Mouse (Mus musculus) bone marrow macrophage, adult 2 months (primary cell): Measurements from ENCODE around the gene Sds. TPM values are rescaled to one million over a fixed set of nuclear protein-coding genes. Genes with fewer than 3 reads are reported as not detected.

ENCODE experiments used
- H3K27ac ChIP-seq: 2 replicates; pipeline ENCODE4 v1.5.1; 2012; ENCODE audit warnings: low read depth, low read length; ENCODE audit not compliant: insufficient read depth
- H3K4me1 ChIP-seq: 2 replicates; pipeline ENCODE4 v1.6.1; 2012; ENCODE audit warnings: low read length; ENCODE audit not compliant: control insufficient read depth, insufficient read depth
- H3K4me3 ChIP-seq: 2 replicates; pipeline ENCODE4 v1.5.1; 2012; ENCODE audit warnings: mild to moderate bottlenecking, low read length, moderate library complexity; ENCODE audit not compliant: insufficient read depth
- CTCF ChIP-seq: IDR thresholded peaks from 2 replicates; pipeline ENCODE4 v1.5.1; 2012; ENCODE audit warnings: low read depth, mild to moderate bottlenecking, low read length, moderate library complexity
- POLR2A ChIP-seq: IDR thresholded peaks from 2 replicates; pipeline ENCODE4 v1.6.1; 2012; ENCODE audit warnings: mild to moderate bottlenecking, low read depth, low read length, borderline replicate concordance
- polyA plus RNA-seq: library from polyadenylated mRNA; stranded (reverse); fragments of >200 nt; gene quantifications from 2 replicates; pipeline ENCODE4 v1.2.4, GENCODE M21; 2012; ENCODE audit not compliant: missing spikeins, insufficient read depth, insufficient read length

Gene Sds
- polyA plus RNA-seq, 1 experiment: not detected

GRCm38 (mm10) chr5:120439887-120440670 is 36.2 kb upstream of the Sds start:
- Histone ChIP-seq H3K27ac (no peak overlapping the region), H3K4me1 (peaks cover 10% of the 10 kb centered on the region), H3K4me3 (peak overlapping the region; percentile 2; the same call in 1 of the 2 replicates)
- TF ChIP-seq POLR2A (no peak), CTCF (no peak)

DNA sequence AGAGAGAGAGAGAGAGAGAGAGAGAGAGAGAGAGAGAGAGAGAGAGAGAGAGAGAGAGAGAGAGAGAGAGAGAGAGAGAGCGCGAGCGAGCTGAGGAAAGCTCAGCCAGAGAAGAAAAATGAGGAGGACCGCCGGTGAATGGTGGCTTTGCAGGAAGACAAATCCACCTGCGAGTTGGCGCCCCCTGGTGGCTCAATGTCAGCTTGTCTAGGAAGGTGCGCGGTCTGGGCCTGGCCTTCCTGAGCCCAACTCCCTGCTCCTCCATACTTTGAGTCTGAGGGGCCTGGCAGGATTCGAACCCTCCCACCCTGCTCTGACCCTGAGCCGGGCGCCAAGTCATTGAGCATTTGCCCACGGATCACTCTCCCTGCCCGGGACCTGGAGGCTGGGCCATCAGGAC is 35.6 kb upstream of the Sds start:
- TF ChIP-seq CTCF: peak; percentile 73
- TF ChIP-seq POLR2A: no peak
- Histone ChIP-seq H3K27ac (no peak overlapping the region), H3K4me1 (peaks cover 10% of the 10 kb centered on the region), H3K4me3 (no peak overlapping the region; the same call in 1 of the 2 replicates)

DNA sequence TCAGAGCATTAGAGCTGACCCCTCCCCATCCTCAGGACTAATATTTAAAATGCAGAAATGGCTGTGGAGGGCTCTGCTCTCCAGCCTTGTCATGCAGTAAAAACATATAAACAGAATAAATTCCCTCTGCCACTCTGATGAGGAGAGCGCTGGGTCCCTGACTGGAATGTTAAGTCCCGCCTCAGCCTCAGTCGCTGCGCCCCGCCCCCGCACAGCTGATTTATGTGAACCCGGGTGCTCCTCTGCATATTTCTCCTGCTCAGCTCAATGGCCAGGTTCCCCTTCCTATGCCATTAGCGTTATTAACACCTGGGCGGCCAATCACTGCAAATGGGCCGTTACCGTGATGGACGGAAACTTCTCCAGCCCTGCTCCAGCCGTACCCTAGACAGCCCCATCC is 29.0 kb upstream of the Sds start:
- Histone ChIP-seq H3K4me3 (no peak overlapping the region), H3K4me1 (peaks cover 10% of the 10 kb centered on the region)
- TF ChIP-seq POLR2A (no peak), CTCF (no peak)

GRCm38 (mm10) chr5:120454756-120455337 is 21.5 kb upstream of the Sds start:
- Histone ChIP-seq H3K27ac (no peak overlapping the region), H3K4me1 (no peaks in the 10 kb centered on the region)

More for the DNA sequence above, 29.0 kb upstream of the Sds start:
- H3K27ac ChIP-seq: no peak overlapping the region

GRCm38 (mm10) chr5:120456253-120456652 is 20.1 kb upstream of the Sds start:
- Histone ChIP-seq H3K4me3 (no peak overlapping the region), H3K27ac (no peak overlapping the region), H3K4me1 (no peaks in the 10 kb centered on the region)
- TF ChIP-seq POLR2A: no peak

More at GRCm38 (mm10) chr5:120454756-120455337, 21.5 kb upstream of the Sds start:
- no peak overlapping the region for H3K4me3 ChIP-seq
- TF ChIP-seq POLR2A (no peak), CTCF (no peak)

GRCm38 (mm10) chr5:120456841-120457554 is 19.3 kb upstream of the Sds start:
- Histone ChIP-seq H3K4me3 (no peak overlapping the region), H3K4me1 (no peaks in the 10 kb centered on the region), H3K27ac (no peak overlapping the region)
- TF ChIP-seq POLR2A (no peak), CTCF (no peak)

- no peaks in the 10 kb centered on the region for H3K4me1 ChIP-seq
- H3K4me3 ChIP-seq: no peak overlapping the region
- no peak for TF ChIP-seq POLR2A
- TF ChIP-seq CTCF: peak; percentile 82
- no peak overlapping the region for H3K27ac ChIP-seq
Measured at GRCm38 (mm10) chr5:120457628-120458027, 18.7 kb upstream of the Sds start.

DNA sequence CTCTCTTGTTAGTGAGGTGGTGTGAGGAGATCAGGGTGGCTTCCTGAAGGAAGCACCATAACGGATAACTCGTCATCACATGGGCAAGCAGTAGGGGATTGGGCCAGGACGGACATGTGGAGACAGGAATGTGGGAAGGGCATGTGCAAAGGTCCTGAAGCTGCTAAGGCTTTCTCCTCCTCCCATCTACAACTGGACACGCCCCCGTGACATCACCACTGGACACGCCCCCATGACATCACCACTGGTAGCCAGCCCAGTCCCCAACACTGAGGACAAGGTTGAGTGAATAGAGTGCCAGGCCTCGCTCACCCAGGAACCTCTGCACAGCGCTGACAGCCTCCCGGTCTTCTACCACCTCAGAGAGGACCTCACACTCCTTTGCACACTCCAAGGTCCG is 17.2 kb upstream of the Sds start:
- H3K4me3 ChIP-seq: no peak overlapping the region
- H3K4me1 ChIP-seq: no peaks in the 10 kb centered on the region
- TF ChIP-seq CTCF: no peak
- TF ChIP-seq POLR2A: no peak
- H3K27ac ChIP-seq: no peak overlapping the region

DNA sequence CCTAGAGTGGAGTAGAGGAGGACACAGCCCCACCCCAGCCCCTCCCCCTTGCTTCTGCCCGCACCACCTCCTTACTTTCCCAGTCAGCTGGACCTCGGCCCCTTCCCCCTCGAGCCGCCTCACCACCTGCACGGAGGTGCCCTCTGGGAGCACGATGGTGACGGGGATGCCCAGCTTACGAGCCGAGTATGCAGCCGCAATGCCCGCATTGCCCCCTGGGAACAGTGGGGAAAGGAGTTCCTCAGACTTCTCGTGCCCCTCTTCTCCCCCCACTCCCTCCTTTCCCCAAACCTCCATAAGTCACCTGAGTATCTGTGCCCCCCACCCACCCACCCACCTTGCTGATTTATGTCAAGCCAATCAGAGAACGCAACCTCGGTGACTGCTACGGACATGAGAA is 14.4 kb upstream of the Sds start:
- Histone ChIP-seq H3K27ac (no peak overlapping the region), H3K4me1 (no peaks in the 10 kb centered on the region), H3K4me3 (no peak overlapping the region)
- TF ChIP-seq POLR2A (no peak), CTCF (no peak)

DNA sequence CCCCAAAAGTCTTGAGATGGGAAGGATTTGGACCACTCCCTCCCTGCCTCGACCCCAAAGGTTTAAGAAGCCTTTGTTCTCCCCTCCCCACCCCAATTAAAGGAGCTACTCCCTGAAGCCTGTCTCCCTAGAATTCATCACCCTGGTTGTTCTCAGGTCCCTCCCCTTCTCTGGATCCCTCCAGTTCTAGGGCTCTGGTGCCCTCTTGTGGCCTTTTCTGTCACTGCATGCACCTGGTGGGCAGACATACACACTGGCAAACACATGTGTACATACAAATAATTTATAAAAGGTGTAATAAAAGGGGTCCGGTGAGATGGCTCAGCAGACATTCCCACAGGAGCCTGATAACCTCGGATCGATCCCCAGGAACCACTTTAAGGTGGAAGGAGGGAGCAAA is 12.0 kb upstream of the Sds start:
- Histone ChIP-seq H3K4me1 (no peaks in the 10 kb centered on the region), H3K27ac (no peak overlapping the region), H3K4me3 (no peak overlapping the region)
- TF ChIP-seq POLR2A (no peak), CTCF (peak; percentile 43; the same call in 1 of the 2 replicates)
